Mouse (Mus musculus) heart, embryonic 14.5 days (tissue): ENCODE results near the gene Akt3. TPM values are rescaled to one million over a fixed set of nuclear protein-coding genes. Genes with fewer than 3 reads are reported as not detected.
A peak's percentile ranks its signal among the peaks of the same experiment; 100 is the strongest.

Experiments
- ATAC-seq: fragments of 200-750 bp; cut with Nextera tagmentation; 2 replicates; pipeline ENCODE4 v1.8.0; 2017; ENCODE audit warnings: low read depth, moderate TSS enrichment; ENCODE audit not compliant: insufficient number of reproducible peaks, insufficient read depth, low FRiP score
- H3K27ac ChIP-seq, 2 experiments: fragments of 200-500 bp in 1 of 2; fragments of 300-500 bp in 1 of 2; sonication (generic) in 1 of 2; replicated peaks in 1 of 2; 2 replicates each; pipeline ENCODE4 v1.5.1; 2012 to 2014; ENCODE audit warnings: low read depth in 2 of 2, low read length in 2 of 2, control low read depth in 1 of 2, mild to moderate bottlenecking in 1 of 2, mixed read lengths in 1 of 2; ENCODE audit not compliant: control insufficient read depth in 1 of 2, insufficient read depth in 1 of 2
- H3K27me3 ChIP-seq: fragments of 300-500 bp; sonication (generic); 2 replicates; pipeline ENCODE4 v1.6.1; 2014; ENCODE audit warnings: mild to moderate bottlenecking, low read length, control low read depth; ENCODE audit not compliant: control insufficient read depth, insufficient read depth
- H3K36me3 ChIP-seq: fragments of 300-500 bp; sonication (generic); 2 replicates; pipeline ENCODE4 v1.6.1; 2014; ENCODE audit warnings: mild to moderate bottlenecking, control low read depth, low read length, mixed read lengths; ENCODE audit not compliant: control insufficient read depth, insufficient read depth
- H3K4me1 ChIP-seq, 2 experiments: fragments of 200-500 bp in 1 of 2; fragments of 300-500 bp in 1 of 2; sonication (generic) in 1 of 2; 2 replicates each; pipeline ENCODE4 v1.6.1; 2012 to 2014; ENCODE audit warnings: low read length in 2 of 2, control low read depth in 1 of 2, mixed read lengths in 1 of 2; ENCODE audit not compliant: control insufficient read depth in 2 of 2, insufficient read depth in 2 of 2
- H3K4me2 ChIP-seq: fragments of 300-500 bp; sonication (generic); 2 replicates; pipeline ENCODE4 v1.6.1; 2014; ENCODE audit warnings: mild to moderate bottlenecking, low read length
- H3K4me3 ChIP-seq, 2 experiments: fragments of 200-500 bp in 1 of 2; fragments of 300-500 bp in 1 of 2; sonication (generic) in 1 of 2; 2 replicates each; pipeline ENCODE4 v1.5.1; 2012 to 2014; ENCODE audit warnings: low read length in 2 of 2, mild to moderate bottlenecking in 2 of 2, control low read depth in 1 of 2, low read depth in 1 of 2, moderate library complexity in 1 of 2; ENCODE audit not compliant: control insufficient read depth in 1 of 2, insufficient read depth in 1 of 2
- H3K9ac ChIP-seq: fragments of 300-500 bp; sonication (generic); 2 replicates; pipeline ENCODE4 v1.6.1; 2014; ENCODE audit warnings: mild to moderate bottlenecking, low read length
- H3K9me3 ChIP-seq: fragments of 300-500 bp; sonication (generic); 2 replicates; pipeline ENCODE4 v1.6.1; 2016; ENCODE audit warnings: low read length, control low read depth; ENCODE audit not compliant: control insufficient read depth
- WGBS: fragments of 180-500 bp; shearing (Covaris S2); extraction: QIAGEN DNeasy Blood & Tissue Kit; methylation state at CpG from one replicate; pipeline ENCODE4 v1.1.7; 2014; 5-methylcytosine and 5-hydroxymethylcytosine counted together
- polyA plus RNA-seq: library from polyadenylated mRNA; unstranded; fragments of >200 nt; fragmentation: Nextera tagmentation; extraction: Ambion mirVana; gene quantifications from 2 replicates; pipeline ENCODE4 v1.2.1, GENCODE M21; 2014

The Akt3 gene
- polyA plus RNA-seq, 1 experiment from 2014 or later: 5.9 TPM

DNA sequence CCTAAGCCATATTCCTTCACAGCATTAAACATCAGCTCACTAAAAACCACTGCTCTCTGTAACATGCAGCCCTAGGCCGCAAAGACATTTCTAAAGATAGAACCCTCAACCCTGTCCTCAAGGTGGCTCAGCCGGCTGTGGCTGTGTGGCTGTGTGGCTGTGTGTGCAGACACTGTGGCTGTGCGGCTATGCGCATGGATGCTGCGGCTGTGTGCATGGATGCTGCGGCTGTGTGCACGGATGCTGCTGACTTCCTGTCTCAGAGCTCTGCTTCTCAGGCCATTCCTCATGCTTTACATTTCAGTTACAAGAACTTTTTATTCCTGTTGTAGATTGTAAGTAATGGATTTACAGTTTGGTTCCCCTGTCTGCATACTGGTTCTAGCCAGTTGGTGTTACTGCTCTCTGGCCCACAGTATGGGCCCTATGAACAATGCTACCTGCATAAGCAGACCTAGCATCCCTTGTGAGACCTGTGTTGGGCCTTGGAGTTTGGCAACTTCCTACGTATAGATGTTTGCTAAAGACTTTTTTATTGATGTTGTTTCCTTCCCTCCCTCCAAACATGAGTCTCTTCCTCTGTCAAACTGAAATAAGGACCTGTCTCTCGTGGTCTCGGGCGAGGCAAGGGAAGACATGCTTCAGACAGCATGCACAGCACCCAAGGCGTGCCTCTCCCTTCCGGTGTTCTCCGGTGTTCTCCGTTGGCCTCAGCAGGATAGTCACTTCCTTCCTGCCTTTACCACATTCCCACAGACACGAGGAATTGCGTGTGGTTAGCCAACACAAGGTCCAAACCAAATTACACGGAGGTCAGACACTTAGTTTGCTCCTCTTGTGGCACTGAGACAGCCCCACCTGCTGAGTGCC, 264.6 kb downstream of the Akt3 start:
- H3K9me3 ChIP-seq: no peaks in the 10 kb centered on the region
- WGBS: 71% methylated on average over 18 of the region's 18 CpGs
- H3K36me3 ChIP-seq: no peaks in the 10 kb centered on the region
- H3K9ac ChIP-seq: no peak overlapping the region
- H3K27ac ChIP-seq: no peak overlapping the region
- H3K4me1 ChIP-seq: peaks cover 11 to 21% of the 10 kb centered on the region in 2 experiments
- no peak for ATAC-seq
- no peak overlapping the region for H3K4me2 ChIP-seq
- no peaks in the 10 kb centered on the region for H3K27me3 ChIP-seq
- no peak overlapping the region for H3K4me3 ChIP-seq

DNA sequence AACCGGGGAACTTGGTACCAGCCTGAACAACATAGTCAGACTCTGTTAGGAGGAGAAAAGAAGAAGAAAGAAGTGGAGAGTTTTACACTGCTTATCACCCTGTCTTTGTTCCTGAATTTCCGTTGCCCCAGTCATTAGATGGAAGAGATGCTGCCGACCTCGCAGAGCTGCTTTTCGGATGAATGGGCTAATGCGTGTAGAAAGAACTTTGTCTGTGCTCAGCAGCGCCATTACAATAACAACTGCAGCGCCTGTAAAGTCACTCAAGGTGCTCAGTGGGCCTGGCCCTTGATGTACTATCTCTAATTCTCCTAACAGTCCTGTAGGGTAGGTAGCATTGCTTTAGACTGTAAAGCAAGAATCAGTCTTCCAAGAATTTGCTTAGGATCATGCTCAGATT, 265.5 kb downstream of the Akt3 start:
- Histone ChIP-seq H3K9me3 (no peaks in the 10 kb centered on the region), H3K4me3 (no peak overlapping the region), H3K27ac (no peak overlapping the region), H3K36me3 (no peaks in the 10 kb centered on the region), H3K9ac (no peak overlapping the region), H3K4me1 (peaks cover 17 to 20% of the 10 kb centered on the region in 2 experiments), H3K4me2 (no peak overlapping the region), H3K27me3 (no peaks in the 10 kb centered on the region)
- ATAC-seq: no peak
- 90% methylated on average over 8 of the region's 8 CpGs for WGBS

GRCm38 (mm10) chr1:176991473-176991872, 266.5 kb downstream of the Akt3 start:
- Histone ChIP-seq H3K4me2 (no peak overlapping the region), H3K4me1 (peaks cover 20 to 24% of the 10 kb centered on the region in 2 experiments), H3K9me3 (no peaks in the 10 kb centered on the region), H3K27me3 (no peaks in the 10 kb centered on the region), H3K36me3 (no peaks in the 10 kb centered on the region), H3K9ac (no peak overlapping the region), H3K27ac (no peak overlapping the region), H3K4me3 (no peak overlapping the region)
- WGBS: 88% methylated on average over 4 of the region's 4 CpGs
- no peak for ATAC-seq

DNA sequence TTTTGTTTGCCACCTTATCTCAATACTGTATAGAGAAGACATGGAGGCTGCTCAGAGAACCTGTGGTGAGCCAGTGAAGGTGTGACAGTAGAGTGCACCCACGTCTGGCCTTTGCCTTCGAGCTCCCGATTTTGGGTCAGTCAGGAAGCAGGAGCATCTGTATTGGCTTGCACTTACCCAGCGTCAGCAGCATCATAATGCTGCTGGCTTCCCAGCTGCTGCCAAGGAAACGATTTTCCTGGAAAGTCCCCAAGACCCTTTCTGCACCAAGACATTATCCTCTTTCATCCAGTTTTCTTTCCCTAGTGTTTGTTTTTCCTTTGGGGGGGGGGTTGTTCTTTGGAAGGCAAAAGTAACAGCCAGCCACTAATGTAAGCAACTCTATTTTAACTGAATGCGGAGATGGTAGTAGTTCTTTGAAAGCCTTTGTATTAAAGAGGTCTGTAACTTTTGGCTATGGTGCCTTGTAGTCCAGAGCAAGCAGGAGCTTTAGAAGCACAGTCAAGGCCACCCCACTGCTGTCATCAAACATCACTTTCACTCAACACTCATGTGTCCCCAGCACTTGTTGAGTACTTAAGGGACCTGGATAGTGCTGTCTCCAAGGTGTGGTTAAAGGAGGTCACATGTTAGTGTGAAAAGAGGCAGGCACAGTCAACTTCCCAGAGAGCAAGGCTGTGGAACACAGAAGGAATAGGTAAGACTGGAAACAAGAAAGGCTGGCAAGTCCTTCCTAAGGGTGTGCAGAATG, 270.8 kb downstream of the Akt3 start:
- no peak overlapping the region for H3K9ac ChIP-seq
- H3K36me3 ChIP-seq: no peaks in the 10 kb centered on the region
- H3K4me1 ChIP-seq: peaks cover 20 to 36% of the 10 kb centered on the region in 2 experiments
- WGBS: 20% methylated on average over 6 of the region's 6 CpGs
- ATAC-seq: peak; percentile 65
- H3K4me2 ChIP-seq: peak overlapping the region; percentile 32; the same call in 1 of the 2 replicates
- H3K4me3 ChIP-seq: no peak overlapping the region
- H3K9me3 ChIP-seq: no peaks in the 10 kb centered on the region
- H3K27ac ChIP-seq: peak overlapping the region; percentile 63 to 75
- no peaks in the 10 kb centered on the region for H3K27me3 ChIP-seq

GRCm38 (mm10) chr1:176986275-176986674, 271.7 kb downstream of the Akt3 start:
- H3K4me1 ChIP-seq: peaks cover 22 to 36% of the 10 kb centered on the region in 2 experiments
- ATAC-seq: no peak

GRCm38 (mm10) chr1:176985691-176986090, 272.3 kb downstream of the Akt3 start:
- WGBS: 80% methylated on average over 6 of the region's 6 CpGs
- Histone ChIP-seq H3K4me3 (no peak overlapping the region), H3K27me3 (no peaks in the 10 kb centered on the region), H3K4me2 (no peak overlapping the region), H3K27ac (no peak overlapping the region), H3K4me1 (peaks cover 19 to 36% of the 10 kb centered on the region in 2 experiments), H3K36me3 (no peaks in the 10 kb centered on the region), H3K9me3 (no peaks in the 10 kb centered on the region), H3K9ac (no peak overlapping the region)
- no peak for ATAC-seq

More at GRCm38 (mm10) chr1:176986275-176986674, 271.7 kb downstream of the Akt3 start:
- Histone ChIP-seq H3K27ac (no peak overlapping the region), H3K27me3 (no peaks in the 10 kb centered on the region), H3K9ac (no peak overlapping the region), H3K4me3 (no peak overlapping the region), H3K9me3 (no peaks in the 10 kb centered on the region), H3K36me3 (no peaks in the 10 kb centered on the region), H3K4me2 (no peak overlapping the region)
- WGBS: 60% methylated on average over 6 of the region's 6 CpGs

GRCm38 (mm10) chr1:176982671-176983070, 275.3 kb downstream of the Akt3 start:
- WGBS: 29% methylated on average over 8 of the region's 8 CpGs

More at GRCm38 (mm10) chr1:176982671-176983070, 275.3 kb downstream of the Akt3 start:
- ATAC-seq: no peak
- Histone ChIP-seq H3K4me2 (no peak overlapping the region), H3K9me3 (no peaks in the 10 kb centered on the region), H3K4me1 (peaks cover 18 to 32% of the 10 kb centered on the region in 2 experiments), H3K27me3 (no peaks in the 10 kb centered on the region), H3K4me3 (no peak overlapping the region), H3K27ac (no peak overlapping the region), H3K9ac (no peak overlapping the region), H3K36me3 (no peaks in the 10 kb centered on the region)
